Mouse (Mus musculus): ENCODE data around the gene S100a1. TPM values are rescaled to one million over a fixed set of nuclear protein-coding genes. Genes with fewer than 3 reads are reported as not detected.

S100a1 gene
- polyA plus RNA-seq (2015; fragmentation: Nextera tagmentation; extraction: Ambion mirVana), result 142 and 192 TPM in 2 replicates

DNA sequence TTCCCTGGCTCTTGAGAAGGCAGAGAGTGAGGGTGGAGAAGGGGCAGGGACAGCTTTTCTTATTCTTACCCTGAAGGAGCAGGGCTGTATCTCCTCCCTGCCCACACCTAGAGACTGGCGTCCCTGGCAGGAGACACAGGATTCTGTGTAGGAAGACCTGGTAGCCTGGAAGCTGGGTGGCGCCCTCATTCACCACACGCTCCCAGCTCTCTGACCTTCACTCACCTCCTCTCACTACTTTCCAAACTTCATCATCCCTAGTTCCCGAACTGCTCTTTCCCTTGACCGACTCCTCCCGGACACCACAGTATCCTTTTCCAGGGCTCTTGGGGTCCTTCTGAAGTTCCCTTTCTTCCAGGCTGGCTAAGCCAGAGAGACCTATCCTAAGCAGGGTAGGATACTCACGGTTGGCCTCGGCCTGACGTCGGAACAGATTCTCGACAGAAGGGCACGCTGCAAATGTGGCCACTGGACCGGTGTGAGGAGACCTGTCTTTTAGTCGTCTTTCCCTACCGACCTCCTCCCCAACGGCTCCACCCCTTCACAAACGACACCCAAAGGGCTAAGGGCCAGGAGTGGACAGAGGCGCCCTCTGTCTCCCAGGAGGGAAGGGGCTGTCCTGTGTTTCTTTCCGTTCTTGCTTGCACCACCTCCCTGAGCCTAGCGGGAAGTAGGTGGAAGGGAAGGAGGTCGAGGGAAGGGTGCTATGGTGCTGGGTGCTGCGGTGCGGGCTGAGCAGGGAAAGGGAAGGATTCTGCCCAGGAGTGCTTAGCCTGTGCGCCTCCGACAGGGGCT is at the start of gene S100a1, which contains the start of gene S100a13:
Gene S100a1, minus strand, starts transcription at position 597 of the 795 bp plus-strand sequence.
Gene S100a13, plus strand, starts transcription at position 640 of the 795 bp plus-strand sequence.
- Histone ChIP-seq H3K36me3 (ENCODE audit: control insufficient read depth, insufficient read depth, low read length) (no peaks in the 10 kb centered on the region), H3K9me3 (ENCODE audit: control insufficient read depth, low read length) (no peaks in the 10 kb centered on the region), H3K27me3 (replicated peaks; ENCODE audit: control insufficient read depth, insufficient read depth, low read length) (no peaks in the 10 kb centered on the region), H3K27ac (ENCODE audit: low read length) (peak within 1 kb of the TSS; percentile 68), H3K9ac (ENCODE audit: low read depth, low read length) (peak within 1 kb of the TSS; percentile 67), H3K4me2 (ENCODE audit: low read depth, low read length) (peak within 1 kb of the TSS; percentile 92), H3K4me3 (ENCODE audit: low read length) (peak within 1 kb of the TSS; percentile 46), H3K4me1 (ENCODE audit: control insufficient read depth, insufficient read depth, low read length) (peaks cover 13% of the 10 kb centered on the region)
- 2% methylated on average over 25 of the region's 25 CpGs for WGBS
- ATAC-seq, result peak; percentile 81

DNA sequence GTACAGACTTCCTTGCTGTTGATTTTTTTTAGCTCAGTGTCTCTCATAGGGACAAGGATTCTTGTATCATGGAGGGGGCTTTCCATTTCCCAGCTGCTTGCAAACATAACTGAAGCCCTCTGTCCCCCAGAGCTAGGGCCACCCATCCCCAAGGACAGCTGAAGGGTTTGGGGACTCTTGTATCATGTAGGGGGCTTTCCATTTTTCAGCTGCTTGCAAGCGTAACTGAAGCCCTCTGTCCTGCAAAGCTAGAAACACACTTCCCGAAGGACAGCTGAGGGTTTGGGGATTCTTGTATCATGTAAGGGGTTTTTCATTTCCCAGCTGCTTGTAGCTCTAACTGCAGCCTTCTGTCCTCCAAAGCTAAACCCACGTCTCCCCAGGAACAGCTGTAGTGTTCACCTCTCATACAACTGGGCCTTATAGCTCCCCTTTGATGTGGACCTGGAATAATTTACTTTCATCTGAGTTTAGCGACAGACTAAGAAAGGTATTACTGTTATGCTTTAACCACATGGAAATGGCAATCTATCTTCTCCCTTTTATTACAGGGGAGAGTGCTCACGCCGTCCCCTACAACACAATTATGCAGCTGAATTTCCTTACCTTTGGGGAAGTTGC is 45.9 kb upstream of the S100a1 start, which contains the start of gene S100a3:
Gene S100a3, plus strand, starts transcription at position 571 of the 621 bp plus-strand sequence.
- no peak within 1 kb of the TSS for H3K4me3 ChIP-seq (ENCODE audit: low read length)
- H3K27me3 ChIP-seq (replicated peaks; ENCODE audit: control insufficient read depth, insufficient read depth, low read length), result no peaks in the 10 kb centered on the region
- no peak within 1 kb of the TSS for H3K4me2 ChIP-seq (ENCODE audit: low read depth, low read length)
- ATAC-seq, result no peak
- H3K36me3 ChIP-seq (ENCODE audit: control insufficient read depth, insufficient read depth, low read length), result no peaks in the 10 kb centered on the region
- 71% methylated on average over 6 of the region's 6 CpGs for WGBS
- H3K27ac ChIP-seq (ENCODE audit: low read length), result no peak within 1 kb of the TSS
- no peak within 1 kb of the TSS for H3K9ac ChIP-seq (ENCODE audit: low read depth, low read length)
- no peaks in the 10 kb centered on the region for H3K9me3 ChIP-seq (ENCODE audit: control insufficient read depth, low read length)
- H3K4me1 ChIP-seq (ENCODE audit: control insufficient read depth, insufficient read depth, low read length), result no peaks in the 10 kb centered on the region

DNA sequence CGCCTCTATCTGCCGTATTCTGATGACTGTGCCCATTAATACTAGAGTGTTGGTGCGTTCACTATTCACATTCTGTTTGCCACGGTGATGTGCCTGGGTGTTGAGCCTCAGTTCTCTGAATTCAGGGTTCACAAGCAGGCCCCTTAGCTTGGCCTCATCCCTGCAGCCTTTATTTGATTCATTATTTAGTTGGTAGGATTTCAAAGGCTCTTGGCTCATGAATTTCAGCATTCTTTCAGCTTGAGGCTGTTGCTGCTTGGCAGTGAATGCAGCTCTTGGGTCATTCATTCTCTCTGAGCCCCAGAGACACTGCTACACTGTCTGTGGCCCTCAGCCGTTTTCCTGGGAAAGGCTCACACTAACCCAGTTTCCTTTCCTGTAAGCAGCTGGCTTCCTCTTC is 41.8 kb upstream of the S100a1 start:
- no peaks in the 10 kb centered on the region for H3K27me3 ChIP-seq (replicated peaks; ENCODE audit: control insufficient read depth, insufficient read depth, low read length)
- H3K4me3 ChIP-seq (ENCODE audit: low read length), result no peak overlapping the region
- no peak for ATAC-seq
- no peaks in the 10 kb centered on the region for H3K4me1 ChIP-seq (ENCODE audit: control insufficient read depth, insufficient read depth, low read length)
- no peak overlapping the region for H3K9ac ChIP-seq (ENCODE audit: low read depth, low read length)
- 60% methylated on average over 5 of the region's 5 CpGs for WGBS
- no peak overlapping the region for H3K27ac ChIP-seq (ENCODE audit: low read length)
- no peak overlapping the region for H3K4me2 ChIP-seq (ENCODE audit: low read depth, low read length)
- no peaks in the 10 kb centered on the region for H3K9me3 ChIP-seq (ENCODE audit: control insufficient read depth, low read length)
- no peaks in the 10 kb centered on the region for H3K36me3 ChIP-seq (ENCODE audit: control insufficient read depth, insufficient read depth, low read length)

DNA sequence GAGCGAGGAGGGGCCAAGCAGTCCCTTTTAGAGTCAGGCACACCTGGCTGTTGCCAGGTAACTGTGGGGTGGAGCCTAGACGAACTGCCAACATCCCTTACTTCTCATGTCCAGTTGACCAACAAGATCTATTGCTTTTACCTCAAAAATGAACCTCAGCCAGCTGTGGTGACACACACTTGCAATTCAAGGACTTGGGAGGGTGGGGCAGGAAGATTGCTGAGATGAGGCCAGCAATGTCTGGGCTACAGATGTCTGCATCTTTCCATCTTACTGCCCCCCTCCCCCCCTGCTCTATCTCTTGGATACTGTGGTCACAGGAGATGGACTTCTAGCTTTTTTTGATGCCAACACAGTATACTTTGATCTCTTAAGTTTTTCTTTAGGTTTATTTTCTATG is 38.0 kb upstream of the S100a1 start:
- no peak overlapping the region for H3K4me2 ChIP-seq (ENCODE audit: low read depth, low read length)
- H3K9ac ChIP-seq (ENCODE audit: low read depth, low read length), result no peak overlapping the region
- H3K4me3 ChIP-seq (ENCODE audit: low read length), result no peak overlapping the region
- 78% methylated on average over 2 of the region's 2 CpGs for WGBS
- no peaks in the 10 kb centered on the region for H3K27me3 ChIP-seq (replicated peaks; ENCODE audit: control insufficient read depth, insufficient read depth, low read length)
- no peaks in the 10 kb centered on the region for H3K36me3 ChIP-seq (ENCODE audit: control insufficient read depth, insufficient read depth, low read length)
- H3K4me1 ChIP-seq (ENCODE audit: control insufficient read depth, insufficient read depth, low read length), result peaks cover 6% of the 10 kb centered on the region; the same call in 1 of the 2 replicates
- H3K9me3 ChIP-seq (ENCODE audit: control insufficient read depth, low read length), result no peaks in the 10 kb centered on the region
- no peak for ATAC-seq
- no peak overlapping the region for H3K27ac ChIP-seq (ENCODE audit: low read length)

DNA sequence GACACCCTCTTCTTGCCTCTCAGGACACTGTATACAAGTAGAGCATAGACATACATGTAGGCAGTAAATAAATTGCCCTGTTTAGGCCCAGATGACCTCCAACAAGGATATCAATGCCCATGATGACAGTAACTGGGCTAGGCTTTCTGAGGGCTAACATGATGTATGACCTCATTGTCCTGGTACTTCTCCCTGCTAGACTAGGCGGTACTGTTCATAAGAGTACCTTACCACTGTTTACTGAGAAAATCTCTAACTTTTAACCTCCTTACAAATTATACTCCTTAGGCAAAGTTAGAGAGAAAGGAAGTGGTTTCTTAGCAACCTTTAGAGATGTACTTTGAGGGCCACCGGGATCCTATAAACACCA is 36.2 kb upstream of the S100a1 start:
- peak; percentile 13; the same call in 1 of the 2 replicates for ATAC-seq
- Histone ChIP-seq H3K27ac (ENCODE audit: low read length) (no peak overlapping the region), H3K9ac (ENCODE audit: low read depth, low read length) (no peak overlapping the region), H3K4me1 (ENCODE audit: control insufficient read depth, insufficient read depth, low read length) (peaks cover 6% of the 10 kb centered on the region; the same call in 1 of the 2 replicates), H3K4me3 (ENCODE audit: low read length) (no peak overlapping the region), H3K36me3 (ENCODE audit: control insufficient read depth, insufficient read depth, low read length) (no peaks in the 10 kb centered on the region), H3K4me2 (ENCODE audit: low read depth, low read length) (no peak overlapping the region), H3K27me3 (replicated peaks; ENCODE audit: control insufficient read depth, insufficient read depth, low read length) (no peaks in the 10 kb centered on the region), H3K9me3 (ENCODE audit: control insufficient read depth, low read length) (no peaks in the 10 kb centered on the region)
- WGBS, result 74% methylated on average over 2 of the region's 2 CpGs

DNA sequence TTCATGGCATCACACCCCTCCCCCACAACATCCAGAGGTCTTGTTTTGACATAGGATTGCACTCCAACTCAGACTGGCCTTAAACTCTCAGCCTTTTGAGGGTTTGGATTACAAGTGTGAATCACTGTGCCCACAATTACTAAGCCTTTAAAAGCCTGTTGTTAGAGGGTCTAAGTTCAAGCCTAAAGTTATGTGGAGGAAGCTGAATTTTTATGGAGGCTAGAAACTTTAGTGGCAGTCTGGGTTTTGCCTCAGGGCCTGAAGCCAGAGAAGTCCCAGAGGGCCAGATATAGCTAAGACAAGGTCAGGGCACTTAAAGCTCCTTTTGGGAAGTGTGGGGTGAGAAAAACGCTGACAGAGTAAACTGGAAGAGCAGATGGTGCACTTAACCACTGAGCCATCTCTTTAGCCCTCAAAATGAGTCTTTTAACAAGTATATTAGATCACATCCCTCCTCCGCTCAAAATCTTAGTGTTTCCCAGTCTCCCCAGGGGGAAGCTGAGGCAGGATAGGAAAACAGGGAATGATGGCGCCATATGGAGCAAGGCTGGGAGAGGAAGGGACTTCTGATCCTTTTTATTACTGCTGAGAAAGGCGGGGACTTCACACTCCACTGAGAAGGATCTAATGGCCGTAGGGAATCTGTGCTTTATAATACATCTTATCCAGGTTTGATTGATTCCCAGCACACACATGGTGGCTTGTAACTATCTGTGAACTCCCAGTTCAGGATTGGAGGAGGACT is 35.7 kb upstream of the S100a1 start:
- Histone ChIP-seq H3K4me2 (ENCODE audit: low read depth, low read length) (no peak overlapping the region), H3K9me3 (ENCODE audit: control insufficient read depth, low read length) (no peaks in the 10 kb centered on the region), H3K4me3 (ENCODE audit: low read length) (no peak overlapping the region), H3K4me1 (ENCODE audit: control insufficient read depth, insufficient read depth, low read length) (peaks cover 6% of the 10 kb centered on the region; the same call in 1 of the 2 replicates), H3K27ac (ENCODE audit: low read length) (no peak overlapping the region), H3K36me3 (ENCODE audit: control insufficient read depth, insufficient read depth, low read length) (no peaks in the 10 kb centered on the region), H3K27me3 (replicated peaks; ENCODE audit: control insufficient read depth, insufficient read depth, low read length) (no peaks in the 10 kb centered on the region), H3K9ac (ENCODE audit: low read depth, low read length) (no peak overlapping the region)
- peak; percentile 66; the same call in 1 of the 2 replicates for ATAC-seq
- 58% methylated on average over 5 of the region's 5 CpGs for WGBS

DNA sequence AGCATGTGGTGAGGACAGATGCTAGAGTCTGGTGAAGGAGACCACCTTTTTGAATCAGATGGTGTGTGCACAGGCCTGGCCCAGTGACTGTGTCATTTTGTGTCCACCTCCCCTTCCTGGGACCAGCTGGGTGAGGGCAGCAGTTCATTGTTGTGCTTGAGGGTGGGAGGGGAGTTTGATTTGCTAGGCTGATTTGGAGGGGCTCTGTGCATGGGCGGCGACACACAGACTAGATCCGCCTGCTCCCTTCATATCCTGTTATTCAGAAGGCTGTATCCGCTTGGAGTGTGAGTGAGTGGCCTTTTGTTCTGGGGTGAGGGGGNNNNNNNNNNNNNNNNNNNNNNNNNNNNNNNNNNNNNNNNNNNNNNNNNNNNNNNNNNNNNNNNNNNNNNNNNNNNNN is 26.7 kb upstream of the S100a1 start:
- Histone ChIP-seq H3K36me3 (ENCODE audit: control insufficient read depth, insufficient read depth, low read length) (no peaks in the 10 kb centered on the region), H3K9me3 (ENCODE audit: control insufficient read depth, low read length) (no peaks in the 10 kb centered on the region), H3K9ac (ENCODE audit: low read depth, low read length) (peak overlapping the region; percentile 29; the same call in 1 of the 2 replicates), H3K4me1 (ENCODE audit: control insufficient read depth, insufficient read depth, low read length) (peaks cover 17% of the 10 kb centered on the region; the same call in 1 of the 2 replicates), H3K4me2 (ENCODE audit: low read depth, low read length) (no peak overlapping the region), H3K27ac (ENCODE audit: low read length) (peak overlapping the region; percentile 30), H3K27me3 (replicated peaks; ENCODE audit: control insufficient read depth, insufficient read depth, low read length) (no peaks in the 10 kb centered on the region), H3K4me3 (ENCODE audit: low read length) (no peak overlapping the region)
- 62% methylated on average over 4 of the region's 4 CpGs for WGBS
- no peak for ATAC-seq

DNA sequence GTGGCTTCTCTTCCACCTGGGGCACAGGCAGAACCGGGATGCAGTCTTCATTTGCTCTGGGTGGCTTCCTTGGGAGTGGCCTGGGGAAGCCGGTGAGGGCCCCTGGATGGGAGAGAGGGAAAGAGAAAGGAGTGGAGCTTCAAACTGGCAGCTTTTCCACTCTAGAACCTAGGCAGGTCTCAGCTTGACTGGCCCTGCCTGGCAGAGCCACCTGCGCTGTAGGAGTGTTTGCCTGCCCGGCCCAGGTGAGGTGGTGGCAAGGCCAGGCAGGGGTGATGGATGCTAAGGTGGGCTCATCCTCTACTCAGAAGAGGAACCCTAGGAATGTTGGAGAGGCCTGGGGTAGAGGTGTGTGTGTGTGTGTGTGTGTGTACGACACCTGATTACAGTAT is 23.7 kb upstream of the S100a1 start:
- H3K9me3 ChIP-seq (ENCODE audit: control insufficient read depth, low read length), result no peaks in the 10 kb centered on the region
- H3K4me2 ChIP-seq (ENCODE audit: low read depth, low read length), result peak overlapping the region; percentile 48
- H3K27ac ChIP-seq (ENCODE audit: low read length), result peak overlapping the region; percentile 57; the same call in 1 of the 2 replicates
- ATAC-seq, result peak; percentile 34
- H3K36me3 ChIP-seq (ENCODE audit: control insufficient read depth, insufficient read depth, low read length), result no peaks in the 10 kb centered on the region
- peaks cover 17% of the 10 kb centered on the region; the same call in 1 of the 2 replicates for H3K4me1 ChIP-seq (ENCODE audit: control insufficient read depth, insufficient read depth, low read length)
- no peaks in the 10 kb centered on the region for H3K27me3 ChIP-seq (replicated peaks; ENCODE audit: control insufficient read depth, insufficient read depth, low read length)
- WGBS, result 75% methylated on average over 5 of the region's 5 CpGs
- H3K4me3 ChIP-seq (ENCODE audit: low read length), result peak overlapping the region; percentile 41
- H3K9ac ChIP-seq (ENCODE audit: low read depth, low read length), result peak overlapping the region; percentile 59
